Mouse (Mus musculus) limb, embryonic 10.5 days (tissue): ENCODE measurements around the gene Actl10. TPM values are rescaled to one million over a fixed set of nuclear protein-coding genes. Genes with fewer than 3 reads are reported as not detected.
A peak's percentile ranks its signal among the peaks of the same experiment; 100 is the strongest.

Experiments
- DNase-seq: peaks from one replicate; pipeline ENCODE4 v3.0.0-alpha.2; 2017; ENCODE audit warnings: low spot score
- H3K27ac ChIP-seq: fragments of 300-500 bp; sonication (generic); 2 replicates; pipeline ENCODE4 v1.5.1; 2016; ENCODE audit warnings: mild to moderate bottlenecking
- H3K27me3 ChIP-seq: fragments of 300-500 bp; sonication (generic); 2 replicates; pipeline ENCODE4 v1.6.1; 2016; ENCODE audit warnings: low read depth, mild to moderate bottlenecking; ENCODE audit not compliant: poor library complexity, severe bottlenecking
- H3K36me3 ChIP-seq: fragments of 300-500 bp; sonication (generic); 2 replicates; pipeline ENCODE4 v1.6.1; 2016; ENCODE audit warnings: mild to moderate bottlenecking, moderate library complexity
- H3K4me1 ChIP-seq: fragments of 300-500 bp; sonication (generic); 2 replicates; pipeline ENCODE4 v1.6.1; 2016
- H3K4me3 ChIP-seq: fragments of 300-500 bp; sonication (generic); 2 replicates; pipeline ENCODE4 v1.5.1; 2016; ENCODE audit warnings: mild to moderate bottlenecking, moderate library complexity
- H3K9me3 ChIP-seq: fragments of 300-500 bp; sonication (generic); replicated peaks from 2 replicates; pipeline ENCODE4 v1.6.1; 2016; ENCODE audit warnings: mild to moderate bottlenecking
- WGBS: fragments of 180-500 bp; shearing (Covaris S2); methylation state at CpG from one replicate; pipeline ENCODE4 v1.1.7; 2016; 5-methylcytosine and 5-hydroxymethylcytosine counted together
- polyA plus RNA-seq: library from polyadenylated mRNA; unstranded; fragments of >200 nt; fragmentation: Nextera tagmentation; extraction: Ambion mirVana; gene quantifications from 2 replicates; pipeline ENCODE4 v1.2.1, GENCODE M21; 2016

Actl10 gene
- polyA plus RNA-seq, 1 experiment from 2014 or later = 0.28 TPM

- 80% methylated on average over 2 of the region's 2 CpGs for WGBS
- peaks cover 69% of the 10 kb centered on the region for H3K36me3 ChIP-seq
- no peaks in the 10 kb centered on the region for H3K9me3 ChIP-seq
- no peaks in the 10 kb centered on the region for H3K27me3 ChIP-seq
- no peak overlapping the region for H3K27ac ChIP-seq
- no peak for DNase-seq
- no peaks in the 10 kb centered on the region for H3K4me1 ChIP-seq
- no peak overlapping the region for H3K4me3 ChIP-seq
Measured at GRCm38 (mm10) chr2:154538310-154538709, 13.3 kb upstream of the Actl10 start.

DNA sequence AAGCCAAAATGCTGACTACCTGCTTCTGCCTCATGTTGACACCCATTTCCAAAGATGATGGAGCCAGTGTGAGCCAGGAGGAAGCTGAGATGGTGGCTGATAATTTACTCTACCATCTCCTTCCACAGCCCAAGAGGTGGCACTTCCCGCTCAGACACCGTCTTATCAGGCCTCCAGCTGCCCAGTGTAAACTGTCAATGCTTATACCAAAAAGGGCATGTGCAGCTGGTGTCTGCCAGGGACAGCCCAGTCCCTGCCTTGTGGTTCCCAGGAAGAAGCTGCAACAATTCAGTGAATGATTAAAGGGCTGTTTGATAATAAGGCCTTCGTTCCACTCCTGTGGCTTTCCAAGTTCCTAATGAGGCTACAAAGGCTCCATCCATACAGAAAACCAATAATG lies 12.9 kb upstream of the Actl10 start:
- 75% methylated on average over 3 of the region's 3 CpGs for whole genome bisulfite sequencing
- Histone ChIP-seq H3K9me3 (no peaks in the 10 kb centered on the region), H3K4me3 (no peak overlapping the region), H3K27ac (no peak overlapping the region), H3K36me3 (peaks cover 65% of the 10 kb centered on the region), H3K4me1 (no peaks in the 10 kb centered on the region), H3K27me3 (no peaks in the 10 kb centered on the region)
- no peak for DNase-seq

DNA sequence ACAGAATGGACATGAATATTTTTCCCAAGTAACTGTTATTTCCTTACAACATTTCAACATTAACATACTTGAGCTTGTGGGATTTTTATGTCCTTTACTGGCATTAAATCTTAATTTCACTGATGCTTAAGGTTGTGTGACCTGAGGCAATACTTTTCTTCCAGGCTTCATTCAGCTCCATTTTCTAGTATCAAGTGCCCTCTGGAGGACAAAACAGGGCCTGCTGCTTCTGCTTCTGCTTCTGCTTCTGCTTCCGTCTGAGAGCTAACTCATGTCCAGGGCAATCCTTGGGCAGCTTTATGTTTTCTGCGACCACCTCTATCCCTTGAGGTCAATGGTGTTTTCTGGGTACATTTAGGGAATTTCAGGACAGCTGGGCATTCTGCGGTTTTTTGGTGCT lies 11.9 kb upstream of the Actl10 start:
- Histone ChIP-seq H3K9me3 (no peaks in the 10 kb centered on the region), H3K4me3 (no peak overlapping the region), H3K4me1 (no peaks in the 10 kb centered on the region), H3K27ac (no peak overlapping the region), H3K36me3 (peaks cover 55% of the 10 kb centered on the region), H3K27me3 (no peaks in the 10 kb centered on the region)
- no peak for DNase-seq
- 83% methylated on average over 3 of the region's 3 CpGs for WGBS

DNA sequence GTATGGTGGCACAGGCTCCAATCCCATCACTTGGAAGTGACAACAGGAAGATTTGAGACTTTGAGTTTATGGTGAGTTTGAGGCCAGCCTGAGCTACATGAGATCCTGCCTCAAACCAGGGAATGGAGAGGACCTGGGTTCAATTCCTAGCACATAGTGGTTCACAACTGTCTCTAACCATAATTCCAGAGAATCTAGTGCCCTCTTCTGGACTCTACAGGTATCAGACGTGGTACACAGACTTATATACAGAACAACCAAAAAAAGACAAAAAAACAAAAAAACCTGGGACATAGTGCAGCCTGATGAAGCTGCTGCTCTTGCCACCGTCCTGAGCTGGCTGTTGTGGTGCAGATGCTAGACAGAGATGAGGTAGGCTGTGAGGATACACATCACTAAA lies 9.9 kb upstream of the Actl10 start:
- H3K27ac ChIP-seq = no peak overlapping the region
- no peaks in the 10 kb centered on the region for H3K4me1 ChIP-seq
- no peaks in the 10 kb centered on the region for H3K9me3 ChIP-seq
- H3K4me3 ChIP-seq = no peak overlapping the region
- no peak for DNase-seq
- 78% methylated on average over 2 of the region's 2 CpGs for WGBS
- H3K27me3 ChIP-seq = no peaks in the 10 kb centered on the region
- peaks cover 36% of the 10 kb centered on the region for H3K36me3 ChIP-seq

DNA sequence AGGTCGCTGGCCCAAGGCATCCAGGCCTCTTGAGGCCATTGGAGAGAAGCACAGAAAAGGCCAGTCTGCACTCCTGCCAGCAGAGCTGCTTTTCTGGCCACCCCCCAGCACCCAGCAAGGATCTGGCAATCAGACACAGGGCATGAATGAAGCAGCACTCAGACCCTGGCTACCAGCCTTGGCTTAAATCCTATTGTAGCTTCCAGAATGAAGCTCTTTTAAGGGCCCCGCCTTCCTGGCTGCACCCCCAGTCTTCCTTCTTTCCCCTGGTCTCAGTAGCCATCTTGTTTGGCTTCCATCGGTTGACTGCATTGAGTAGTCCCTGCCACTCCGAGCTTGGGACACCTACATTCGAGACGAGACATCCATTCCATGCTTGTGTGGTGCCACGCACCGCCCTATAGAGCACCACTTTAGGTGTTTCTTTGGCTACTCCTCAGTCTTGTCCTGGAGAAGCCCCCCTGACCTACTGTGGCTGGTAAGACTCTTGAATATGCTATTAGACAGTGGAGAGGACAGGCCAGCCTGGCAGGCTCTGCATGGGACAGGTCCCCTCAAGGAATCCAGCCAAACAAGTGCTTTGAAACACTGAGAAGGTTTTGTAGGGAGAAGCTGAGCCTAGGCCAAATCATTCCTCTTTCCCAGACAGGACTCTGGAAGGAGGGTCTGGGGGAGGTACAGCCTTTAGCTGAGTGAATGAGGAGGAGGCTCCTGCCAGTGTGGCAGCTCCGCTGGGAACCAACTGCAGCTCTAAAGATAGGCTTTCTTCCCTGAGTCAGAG lies 7.8 kb upstream of the Actl10 start:
- 0 out of 2 replicates have a peak, but pooled peaks cover 5% of the 10 kb centered on the region for H3K27me3 ChIP-seq
- peaks cover 4% of the 10 kb centered on the region for H3K4me1 ChIP-seq
- H3K9me3 ChIP-seq = no peaks in the 10 kb centered on the region
- H3K4me3 ChIP-seq = no peak overlapping the region
- WGBS = 92% methylated on average over 9 of the region's 9 CpGs
- H3K27ac ChIP-seq = no peak overlapping the region
- peaks cover 18% of the 10 kb centered on the region for H3K36me3 ChIP-seq
- DNase-seq = no peak

DNA sequence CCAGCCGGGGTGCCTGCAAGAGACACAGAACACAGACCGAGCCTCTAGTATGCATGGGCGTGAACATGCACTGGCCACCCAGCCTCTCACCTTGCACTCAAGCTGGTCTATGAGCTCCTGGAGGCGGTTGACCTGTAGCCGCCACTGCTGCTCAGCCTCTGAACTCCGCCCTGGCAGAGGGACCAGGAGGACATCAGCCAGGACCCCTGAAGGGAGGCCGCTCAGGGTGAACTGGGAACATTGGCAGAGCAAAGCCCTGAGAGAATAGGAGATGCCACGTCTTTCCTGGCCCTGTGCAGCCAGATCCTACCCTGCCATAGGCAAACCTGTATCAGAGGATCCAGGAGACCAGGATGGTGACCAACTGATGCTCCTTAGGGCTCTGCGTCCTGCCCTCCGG lies 4.9 kb upstream of the Actl10 start, which contains the start of gene 1700003F12Rik:
1700003F12Rik (plus strand) TSS at position 375 of the 400 bp plus-strand sequence.
- peaks cover 19% of the 10 kb centered on the region for H3K4me1 ChIP-seq
- no peak for DNase-seq

DNA sequence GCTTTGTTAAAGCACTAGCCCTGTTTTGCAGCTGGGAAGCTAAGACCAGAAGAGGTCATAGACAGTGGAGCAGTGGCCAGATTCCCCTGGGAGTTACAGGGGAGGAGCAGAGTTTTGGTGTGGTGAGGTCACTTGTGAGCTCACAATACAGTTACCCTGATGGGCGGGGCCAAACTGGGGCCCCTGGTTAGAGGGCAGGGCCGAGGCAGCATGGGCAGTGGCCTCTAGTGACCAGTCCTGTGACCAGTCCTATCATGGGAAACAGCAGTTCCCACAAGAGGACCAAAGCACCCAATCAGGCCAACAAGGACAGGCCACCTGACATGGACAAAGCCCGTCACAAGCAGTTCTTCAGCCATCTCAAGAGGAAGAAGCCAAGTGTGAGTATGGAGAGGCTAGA lies 2.9 kb upstream of the Actl10 start:
- DNase-seq = no peak
- peaks cover 31% of the 10 kb centered on the region for H3K4me1 ChIP-seq
- H3K36me3 ChIP-seq = no peaks in the 10 kb centered on the region
- H3K4me3 ChIP-seq = no peak overlapping the region
- 44% methylated on average over 3 of the region's 3 CpGs for WGBS
- H3K27ac ChIP-seq = peak overlapping the region; percentile 85; the same call in 1 of the 2 replicates
- peaks cover 52% of the 10 kb centered on the region for H3K27me3 ChIP-seq
- no peaks in the 10 kb centered on the region for H3K9me3 ChIP-seq

More for the DNA sequence above, 4.9 kb upstream of the Actl10 start, which contains the start of gene 1700003F12Rik:
- H3K36me3 ChIP-seq = no peaks in the 10 kb centered on the region
- WGBS = 90% methylated on average over 10 of the region's 10 CpGs
- no peaks in the 10 kb centered on the region for H3K9me3 ChIP-seq
- H3K27ac ChIP-seq = no peak within 1 kb of the TSS
- peaks cover 34% of the 10 kb centered on the region for H3K27me3 ChIP-seq
- no peak within 1 kb of the TSS for H3K4me3 ChIP-seq

- Histone ChIP-seq H3K9me3 (no peaks in the 10 kb centered on the region), H3K27ac (peak overlapping the region; percentile 85), H3K4me3 (peak overlapping the region; percentile 58), H3K27me3 (peaks cover 56% of the 10 kb centered on the region), H3K4me1 (peaks cover 31% of the 10 kb centered on the region), H3K36me3 (no peaks in the 10 kb centered on the region)
- 4% methylated on average over 48 of the region's 48 CpGs for WGBS
- DNase-seq = peak; percentile 89
Measured at GRCm38 (mm10) chr2:154549127-154549885, 2.3 kb upstream of the Actl10 start.

DNA sequence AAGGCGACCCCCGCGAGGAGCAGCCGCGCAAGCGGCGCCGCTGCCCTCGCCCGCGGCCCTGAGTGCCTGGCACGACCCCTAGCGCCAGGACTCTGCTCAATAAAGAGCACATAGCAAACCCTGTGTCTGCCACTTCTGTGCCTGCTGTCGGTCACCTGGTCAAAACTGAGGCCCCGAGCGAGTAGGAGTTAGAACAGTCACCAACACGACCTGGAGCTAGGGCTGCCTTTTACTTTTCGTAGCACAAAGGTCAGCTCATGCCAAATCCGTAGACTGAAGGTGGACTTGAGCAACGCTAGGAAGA lies 1.7 kb upstream of the Actl10 start:
- Histone ChIP-seq H3K9me3 (no peaks in the 10 kb centered on the region), H3K4me3 (peak overlapping the region; percentile 58), H3K27me3 (peaks cover 61% of the 10 kb centered on the region), H3K4me1 (peaks cover 31% of the 10 kb centered on the region), H3K36me3 (no peaks in the 10 kb centered on the region), H3K27ac (peak overlapping the region; percentile 85)
- WGBS = 16% methylated on average over 20 of the region's 20 CpGs
- no peak for DNase-seq

DNA sequence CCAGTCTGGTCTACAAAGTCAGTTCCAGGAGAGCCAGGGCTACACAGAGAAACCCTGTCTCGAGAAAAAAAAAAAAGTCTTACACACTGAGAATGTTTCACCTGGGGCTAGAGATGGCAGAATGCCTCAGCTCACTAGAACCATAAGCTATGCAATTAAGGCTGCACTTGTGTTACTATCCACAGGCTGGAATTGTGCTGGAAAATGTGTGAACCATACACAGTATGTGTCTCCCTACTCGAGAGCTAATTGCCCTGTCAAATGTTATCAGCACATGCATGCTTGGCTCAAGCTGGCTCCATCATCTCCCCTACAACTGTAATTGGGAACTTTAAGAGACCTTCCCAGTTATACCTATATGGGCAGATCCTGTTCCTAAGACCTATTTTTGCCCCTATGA lies 639 bp upstream of the Actl10 start:
- peaks cover 63% of the 10 kb centered on the region for H3K27me3 ChIP-seq
- 83% methylated on average over 2 of the region's 2 CpGs for WGBS

GRCm38 (mm10) chr2:154551927-154552326 lies 351 bp downstream of the Actl10 start:
- peak overlapping the region; percentile 75 for H3K27ac ChIP-seq
- peak; percentile 53 for DNase-seq
- peaks cover 32% of the 10 kb centered on the region for H3K4me1 ChIP-seq
- WGBS = 23% methylated on average over 21 of the region's 21 CpGs
- peak overlapping the region; percentile 40 for H3K4me3 ChIP-seq
- peaks cover 63% of the 10 kb centered on the region for H3K27me3 ChIP-seq
- no peaks in the 10 kb centered on the region for H3K9me3 ChIP-seq
- H3K36me3 ChIP-seq = no peaks in the 10 kb centered on the region

More for the DNA sequence above, 639 bp upstream of the Actl10 start:
- H3K4me1 ChIP-seq = peaks cover 31% of the 10 kb centered on the region
- H3K9me3 ChIP-seq = no peaks in the 10 kb centered on the region
- no peak overlapping the region for H3K4me3 ChIP-seq
- H3K36me3 ChIP-seq = no peaks in the 10 kb centered on the region
- no peak overlapping the region for H3K27ac ChIP-seq
- no peak for DNase-seq

- H3K27ac ChIP-seq = peak overlapping the region; percentile 75
- peaks cover 63% of the 10 kb centered on the region for H3K27me3 ChIP-seq
- no peaks in the 10 kb centered on the region for H3K36me3 ChIP-seq
- H3K4me3 ChIP-seq = peak overlapping the region; percentile 40
- peaks cover 37% of the 10 kb centered on the region for H3K4me1 ChIP-seq
- H3K9me3 ChIP-seq = no peaks in the 10 kb centered on the region
- WGBS = 27% methylated on average over 27 of the region's 27 CpGs
- peak; percentile 74 for DNase-seq
Measured at GRCm38 (mm10) chr2:154552424-154552907, 890 bp downstream of the Actl10 start.

DNA sequence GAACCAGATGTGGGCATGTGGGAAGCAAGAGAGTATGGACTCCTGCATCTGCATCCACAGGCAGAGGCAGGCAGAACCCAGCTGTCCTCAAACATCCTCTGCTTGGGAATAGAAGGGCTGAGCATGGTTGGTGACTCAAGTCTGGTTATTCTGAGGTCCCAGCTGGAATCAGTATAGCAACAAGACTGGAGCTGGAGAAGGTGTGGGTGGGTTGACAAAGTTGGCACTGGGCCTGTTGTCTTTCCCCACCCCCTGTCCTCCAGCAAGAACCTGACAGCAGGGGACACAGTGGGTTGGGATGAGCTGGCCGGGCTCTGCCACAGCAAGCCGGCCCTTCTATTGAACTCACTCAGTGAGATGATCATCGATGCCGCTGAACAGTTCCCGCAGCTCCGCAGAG lies 3.7 kb downstream of the Actl10 start:
- peaks cover 44% of the 10 kb centered on the region for H3K27me3 ChIP-seq

More for the DNA sequence above, 3.7 kb downstream of the Actl10 start:
- Histone ChIP-seq H3K4me3 (no peak overlapping the region), H3K9me3 (no peaks in the 10 kb centered on the region), H3K4me1 (peaks cover 39% of the 10 kb centered on the region), H3K36me3 (peaks cover 7% of the 10 kb centered on the region), H3K27ac (no peak overlapping the region)
- 93% methylated on average over 6 of the region's 6 CpGs for WGBS
- DNase-seq = no peak
